In genomic region chr16:84735166-84736105, GRCm38 (mm10) we compare ENCODE assay signal across 8 mouse cellular contexts. TPM values are rescaled to one million over a fixed set of nuclear protein-coding genes. Genes with fewer than 3 reads are reported as not detected.
DNase-seq lines count a peak whose midpoint lies in the region; ATAC-seq lines count a peak whose summit lies in the region.

Mrpl39 (minus strand) TSS chr16:84735742.

- peak within 1 kb of the TSS; percentile 82 for H3K4me2 ChIP-seq in heart, embryonic 14.5 days (ENCODE audit: low read length)
- H3K4me2 ChIP-seq in liver, embryonic 13.5 days = peak within 1 kb of the TSS; percentile 75
- H3K4me2 ChIP-seq in stomach, embryonic 16.5 days (ENCODE audit: low read depth, low read length) = peak within 1 kb of the TSS; percentile 87

- H3K4me1 ChIP-seq in brown adipose tissue, adult 24 weeks (ENCODE audit: control insufficient read depth, insufficient read depth, insufficient read length, low read length) = peaks cover 4% of the 10 kb centered on the region; the same call in 1 of the 2 replicates
- H3K4me1 ChIP-seq in heart, embryonic 14.5 days (ENCODE audit: control insufficient read depth in 2 of 2, insufficient read depth in 2 of 2, low read length in 2 of 2) = peaks cover 4 to 7% of the 10 kb centered on the region in 2 experiments
- H3K4me1 ChIP-seq in liver, embryonic 13.5 days (replicated peaks) = peaks cover 16% of the 10 kb centered on the region
- H3K4me1 ChIP-seq in stomach, embryonic 16.5 days (ENCODE audit: control insufficient read depth, insufficient read depth, low read length) = peaks cover 6% of the 10 kb centered on the region

- peak; percentile 98 for ATAC-seq in heart, embryonic 14.5 days (ENCODE audit: insufficient number of reproducible peaks, insufficient read depth, low FRiP score, low read depth)
- peak; percentile 98 for ATAC-seq in liver, embryonic 13.5 days (ENCODE audit: low read depth)
- ATAC-seq in stomach, embryonic 16.5 days (ENCODE audit: insufficient read depth, low FRiP score) = peak; percentile 99

- no peaks in the 10 kb centered on the region for H3K27me3 ChIP-seq in heart, embryonic 14.5 days (ENCODE audit: control insufficient read depth, insufficient read depth, low read length)
- no peaks in the 10 kb centered on the region for H3K27me3 ChIP-seq in liver, embryonic 13.5 days
- H3K27me3 ChIP-seq in stomach, embryonic 16.5 days (ENCODE audit: control insufficient read depth, insufficient read depth, low read length) = no peaks in the 10 kb centered on the region

- H3K27ac ChIP-seq in brown adipose tissue, adult 24 weeks (replicated peaks; ENCODE audit: low read depth, low read length) = peak within 1 kb of the TSS; percentile 79
- H3K27ac ChIP-seq in heart, embryonic 14.5 days (replicated peaks in 1 of 2; ENCODE audit: control insufficient read depth in 1 of 2, insufficient read depth in 1 of 2, low read depth in 2 of 2, low read length in 2 of 2) = peak within 1 kb of the TSS; percentile 70 to 82
- H3K27ac ChIP-seq in liver, embryonic 13.5 days = no peak within 1 kb of the TSS
- H3K27ac ChIP-seq in stomach, embryonic 16.5 days (ENCODE audit: low read length) = peak within 1 kb of the TSS; percentile 73; the same call in 1 of the 2 replicates

- peak; percentile 97 for DNase-seq in CD4-positive, CD25-positive, alpha-beta regulatory T cell, adult 2 months (ENCODE audit: low read depth, low spot score)
- peak; percentile 37 for DNase-seq in fat pad, adult 2 months (ENCODE audit: extremely low read depth, low read depth, low spot score)
- peak; percentile 97 for DNase-seq in kidney, postnatal 14 days
- DNase-seq in liver, embryonic 13.5 days = peak; percentile 93
- peak; percentile 99 for DNase-seq in neural tube, embryonic 10.5 days (ENCODE audit: extremely low spot score, low spot score)

- H3K9ac ChIP-seq in heart, embryonic 14.5 days (ENCODE audit: low read length) = peak within 1 kb of the TSS; percentile 87
- peak within 1 kb of the TSS; percentile 77 for H3K9ac ChIP-seq in liver, embryonic 13.5 days
- H3K9ac ChIP-seq in stomach, embryonic 16.5 days (ENCODE audit: low read length) = peak within 1 kb of the TSS; percentile 86

- H3K4me3 ChIP-seq in brown adipose tissue, adult 24 weeks (ENCODE audit: insufficient read depth, low read depth, low read length) = peak within 1 kb of the TSS; percentile 74
- H3K4me3 ChIP-seq in heart, embryonic 14.5 days (ENCODE audit: control insufficient read depth in 1 of 2, insufficient read depth in 1 of 2, low read depth in 1 of 2, low read length in 2 of 2) = peak within 1 kb of the TSS; percentile 72 to 82
- H3K4me3 ChIP-seq in liver, embryonic 13.5 days (replicated peaks) = peak within 1 kb of the TSS; percentile 85
- peak within 1 kb of the TSS; percentile 88 for H3K4me3 ChIP-seq in stomach, embryonic 16.5 days (replicated peaks; ENCODE audit: low read length)

- H3K9me3 ChIP-seq in heart, embryonic 14.5 days (ENCODE audit: control insufficient read depth, low read length) = no peaks in the 10 kb centered on the region
- H3K9me3 ChIP-seq in liver, embryonic 13.5 days (replicated peaks) = no peaks in the 10 kb centered on the region
- no peaks in the 10 kb centered on the region for H3K9me3 ChIP-seq in stomach, embryonic 16.5 days (replicated peaks; ENCODE audit: control insufficient read depth, low read length)

- under 1% methylated on average over 66 of the region's 66 CpGs for whole genome bisulfite sequencing in heart, embryonic 14.5 days
- WGBS in liver, embryonic 13.5 days (ENCODE audit: insufficient replicate concordance) = 1% methylated on average over 66 of the region's 66 CpGs
- under 1% methylated on average over 66 of the region's 66 CpGs for WGBS in stomach, embryonic 16.5 days

- peaks cover 23% of the 10 kb centered on the region for H3K36me3 ChIP-seq in heart, embryonic 14.5 days (ENCODE audit: control insufficient read depth, insufficient read depth, low read length)
- H3K36me3 ChIP-seq in liver, embryonic 13.5 days = peaks cover 13% of the 10 kb centered on the region
- no peaks in the 10 kb centered on the region for H3K36me3 ChIP-seq in stomach, embryonic 16.5 days (ENCODE audit: control insufficient read depth, insufficient read depth, low read length)

RNA-seq across cellular contexts. Expression of gene Mrpl39, which starts in this region (rescaled TPM):
- polyA plus RNA-seq in brown adipose tissue, adult 24 weeks (2012; ENCODE audit: insufficient read depth, insufficient read length, missing spikeins) = 79.8 and 83.8 TPM in 2 replicates
- 52.3 and 54.5 TPM in 2 replicates for polyA plus RNA-seq in heart, embryonic 14.5 days (2014; fragmentation: Nextera tagmentation; extraction: Ambion mirVana)
- polyA plus RNA-seq in liver, embryonic 13.5 days (2015; fragmentation: Nextera tagmentation; extraction: Ambion mirVana) = 30.3 and 35.5 TPM in 2 replicates
- polyA plus RNA-seq in stomach, embryonic 16.5 days (2015; fragmentation: Nextera tagmentation; extraction: Ambion mirVana) = 38.3 and 46.9 TPM in 2 replicates

Comparison
In these comparisons a context has a peak if more than half of its experiments do, and no peak if none do; other contexts are left out.
1. DNase-seq: peak in every context shown above with its lines; median percentile 99 in neural tube, embryonic 10.5 days; 97 in CD4-positive, CD25-positive, alpha-beta regulatory T cell, adult 2 months; 97 in kidney, postnatal 14 days; 93 in liver, embryonic 13.5 days; 37 in fat pad, adult 2 months.